Mouse (Mus musculus) frontal cortex, postnatal 25 days (tissue): ENCODE measurements at regions not wholly inside any gene's neighbourhood (a gene's known extent, or its start where the extent isn't known, plus 50 kb on each side); places are given as distances from the start of the nearest gene placed in this dataset.
"Not testable (repeated sequence)": the region's sequence is repeated elsewhere in the genome, so short reads cannot be mapped to it uniquely, and the experiment has no call there.

Experiments
- DNase-seq, 2 experiments: peaks; one replicate each; pipeline ENCODE4 v3.0.0; 2022; ENCODE audit warnings: low spot score in 2 of 2

DNA sequence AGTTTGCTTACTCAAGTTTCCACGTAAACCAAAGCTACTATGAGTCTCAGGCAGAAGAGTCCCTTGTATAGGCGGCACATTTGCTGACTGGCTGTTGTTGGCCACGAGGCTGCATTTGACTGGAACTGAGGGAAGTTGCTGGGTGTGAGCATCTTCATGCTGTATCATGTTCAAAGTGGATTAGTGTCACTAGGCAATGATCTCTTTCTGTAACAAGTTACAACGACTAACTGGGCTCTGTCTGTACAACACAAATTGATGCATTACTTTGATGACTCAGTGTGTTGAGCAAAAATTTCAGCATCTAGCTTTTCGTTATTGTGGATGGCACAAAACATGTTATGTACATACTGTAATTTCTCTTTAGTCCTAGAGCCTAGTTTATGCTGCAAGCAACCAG lies 203.7 kb upstream of the P2ry1 start:
- no peak for DNase-seq

DNA sequence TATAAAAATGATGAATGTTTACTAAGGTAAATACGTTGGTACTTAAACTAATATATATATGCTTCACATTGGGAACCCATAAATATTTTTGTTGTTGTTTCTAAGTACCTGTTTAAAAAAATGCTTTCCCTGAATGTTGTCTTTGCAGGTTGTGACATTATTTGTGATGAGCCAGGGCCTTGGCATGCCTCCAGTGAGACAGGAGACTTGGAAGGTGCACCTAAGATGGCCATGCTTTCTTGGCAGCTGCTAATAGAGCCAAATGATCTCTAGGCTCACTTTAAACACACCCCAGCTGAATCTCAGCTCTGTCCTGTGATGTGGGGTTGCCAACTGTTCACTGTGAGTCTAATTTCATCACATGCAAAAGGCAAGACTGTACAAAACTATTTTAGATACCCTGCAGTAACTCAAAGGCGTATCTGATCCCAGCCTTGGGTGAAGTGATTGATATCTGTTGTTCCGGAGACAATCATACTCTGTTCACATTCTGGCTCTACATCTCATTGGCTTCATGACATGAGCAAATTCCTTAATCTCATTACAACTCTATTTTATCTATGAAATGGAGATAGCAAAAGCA lies 197.8 kb upstream of the P2ry1 start:
- no peak for DNase-seq

DNA sequence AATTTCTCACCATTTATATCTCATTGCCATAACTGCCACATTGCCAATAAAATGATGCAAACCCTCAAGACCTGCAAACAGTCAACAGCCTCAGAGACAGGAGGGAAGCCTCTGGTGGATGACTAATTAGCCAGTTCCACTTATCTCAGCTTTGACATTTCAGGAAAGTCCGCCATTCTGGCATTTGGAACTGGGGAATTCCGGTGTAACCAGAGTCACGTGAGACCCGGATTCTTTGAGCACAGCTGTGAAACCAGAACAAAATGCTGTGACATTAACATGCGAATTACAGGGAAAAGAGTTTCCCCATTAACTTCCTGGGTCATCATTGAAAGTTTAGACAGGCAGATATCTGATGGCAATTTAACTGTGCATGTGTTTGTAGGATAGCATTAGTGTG lies 190.7 kb upstream of the P2ry1 start:
- DNase-seq, result no peak

DNA sequence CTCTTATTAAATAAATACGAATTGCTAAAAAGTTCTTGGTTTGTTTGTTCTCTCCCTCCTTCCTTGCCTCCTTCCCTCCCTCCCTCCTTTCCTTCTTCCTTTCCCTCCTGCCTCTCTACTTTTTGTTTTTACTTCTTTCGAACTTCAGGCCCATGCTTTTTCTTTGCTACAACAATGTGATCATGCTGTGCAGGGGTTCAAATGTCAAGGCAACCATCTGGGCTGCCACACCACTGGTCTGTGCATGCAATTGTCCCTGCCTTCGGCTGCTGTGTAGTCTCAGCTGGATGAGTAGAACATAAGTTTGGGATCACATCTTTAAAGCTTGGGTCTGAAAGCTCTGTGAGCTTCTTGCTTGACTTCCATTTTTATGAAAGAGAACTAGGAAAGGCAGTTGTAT lies 189.1 kb upstream of the P2ry1 start:
- DNase-seq, result no peak

DNA sequence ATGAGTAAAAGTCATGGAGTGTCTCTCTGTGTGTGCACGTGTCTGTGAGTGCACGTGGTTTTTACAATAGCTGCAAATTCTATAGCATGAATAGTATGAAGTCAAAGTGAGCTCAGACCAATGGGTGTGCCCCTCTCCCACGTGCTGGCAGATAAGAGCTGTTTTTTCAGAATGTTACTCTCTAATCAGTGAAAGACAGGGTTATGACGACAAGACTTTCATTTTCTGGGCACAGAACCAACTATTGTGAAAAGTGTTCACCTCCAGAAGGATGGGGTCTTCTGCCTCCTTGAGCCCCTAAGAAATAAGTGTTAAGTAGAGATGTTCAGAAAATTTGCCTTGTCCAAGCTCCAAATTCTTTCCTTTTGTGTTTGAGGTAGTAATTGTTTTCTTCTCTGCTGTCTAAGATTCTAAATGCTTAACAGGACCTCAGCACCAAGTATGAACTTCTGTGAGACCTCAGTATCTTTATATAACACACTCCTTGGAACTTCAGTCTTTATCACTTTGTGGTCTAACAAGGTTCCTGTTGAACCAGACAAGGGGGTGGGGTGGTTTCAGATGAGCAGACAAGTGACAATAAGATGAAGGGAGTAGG lies 182.8 kb upstream of the P2ry1 start:
- no peak for DNase-seq

DNA sequence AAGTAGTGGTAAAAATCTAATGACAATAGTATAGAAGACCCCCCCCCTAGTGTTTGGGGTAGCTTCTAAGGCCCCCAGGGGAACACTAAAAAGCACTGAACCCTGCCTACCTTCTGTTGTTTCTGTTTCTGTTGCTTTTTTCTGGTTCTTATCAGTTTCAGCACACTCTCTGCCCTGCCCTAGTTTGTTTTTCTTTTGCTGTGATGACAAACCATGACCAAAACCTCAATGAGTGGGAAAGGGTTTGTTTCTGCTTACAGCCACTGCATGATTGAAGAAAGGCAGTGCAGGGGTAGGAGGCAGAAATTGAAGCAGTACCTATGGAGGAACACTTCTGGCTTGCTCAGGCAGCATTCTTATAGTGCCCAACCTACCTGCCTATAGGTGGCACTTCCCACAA lies 181.1 kb upstream of the P2ry1 start:
- DNase-seq, result no peak

DNA sequence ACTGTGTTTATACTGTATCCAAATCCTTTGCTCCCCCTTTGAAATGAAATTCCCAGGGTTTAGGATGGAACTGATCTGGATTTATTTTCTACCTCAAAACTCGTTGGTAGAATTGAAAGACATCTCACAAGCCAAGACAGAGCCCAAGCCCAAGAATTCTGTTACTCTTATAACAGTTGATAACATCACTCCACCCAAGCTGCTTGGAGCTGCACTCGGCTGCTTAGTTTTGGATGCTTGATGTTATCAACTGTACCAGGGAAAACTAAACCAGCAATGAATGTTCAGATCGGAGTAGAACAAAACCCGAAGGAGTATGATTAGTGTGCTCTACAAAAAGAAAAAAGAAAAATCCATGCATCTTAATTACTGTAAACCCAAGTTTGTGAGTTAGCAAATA lies 175.8 kb upstream of the P2ry1 start:
- DNase-seq, result no peak

DNA sequence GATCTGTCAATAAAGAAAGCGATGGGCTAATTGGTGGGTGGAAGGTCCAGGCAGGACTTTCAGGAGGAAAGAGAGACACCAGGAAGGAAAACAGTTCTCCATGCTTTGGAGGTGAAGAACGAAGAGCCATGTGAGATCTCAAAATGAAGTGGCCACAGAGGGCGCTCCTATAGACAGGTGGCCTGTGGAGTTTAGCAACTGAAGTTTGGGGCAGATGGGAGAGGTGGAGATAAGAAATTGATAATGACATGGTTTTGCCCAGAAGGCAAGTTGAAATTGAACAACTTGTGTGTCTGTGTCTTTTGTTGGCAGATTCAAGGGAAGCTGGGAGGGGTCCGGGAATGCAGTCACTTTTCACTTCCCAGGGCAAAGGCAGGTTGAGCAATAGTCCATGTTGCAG lies 170.2 kb upstream of the P2ry1 start:
- DNase-seq, result no peak

DNA sequence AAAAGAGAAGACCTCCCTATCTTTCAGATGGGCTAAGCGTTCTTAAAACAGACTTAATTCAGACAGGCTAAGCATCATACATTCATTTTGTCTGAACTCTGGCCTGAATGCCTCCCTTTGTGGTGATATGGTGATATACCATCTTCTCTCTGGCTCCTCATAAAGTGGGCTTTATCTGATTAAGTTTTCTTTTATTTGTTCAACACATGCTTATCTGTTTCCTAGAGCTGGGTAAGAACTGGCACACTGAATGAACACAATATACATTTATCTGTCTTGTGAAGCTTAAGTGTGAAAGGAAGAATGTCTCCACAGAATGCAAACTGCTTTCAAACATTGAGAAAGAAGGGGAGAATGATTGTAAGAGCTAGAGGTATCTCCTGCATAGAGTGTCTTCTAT lies 160.7 kb upstream of the P2ry1 start:
- no peak for DNase-seq

DNA sequence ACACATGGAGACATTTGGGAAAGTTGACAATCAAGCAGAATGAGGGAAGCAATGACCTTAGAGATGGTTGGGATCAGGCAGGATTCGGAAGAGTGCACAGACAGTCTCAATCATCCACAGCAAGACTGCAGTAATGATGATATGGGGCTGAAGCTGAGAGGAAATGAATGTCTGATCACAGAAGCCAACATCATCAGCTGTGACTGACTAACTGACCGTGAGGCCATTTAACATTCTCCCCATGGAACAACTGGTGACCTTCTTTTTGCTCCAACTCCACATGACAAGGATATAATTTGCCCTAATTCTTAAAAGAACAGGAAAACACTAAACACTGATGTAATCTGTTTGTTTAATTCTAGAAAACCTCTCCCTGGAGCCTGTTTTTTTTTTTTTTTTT lies 157.3 kb upstream of the P2ry1 start:
- DNase-seq, result no peak

DNA sequence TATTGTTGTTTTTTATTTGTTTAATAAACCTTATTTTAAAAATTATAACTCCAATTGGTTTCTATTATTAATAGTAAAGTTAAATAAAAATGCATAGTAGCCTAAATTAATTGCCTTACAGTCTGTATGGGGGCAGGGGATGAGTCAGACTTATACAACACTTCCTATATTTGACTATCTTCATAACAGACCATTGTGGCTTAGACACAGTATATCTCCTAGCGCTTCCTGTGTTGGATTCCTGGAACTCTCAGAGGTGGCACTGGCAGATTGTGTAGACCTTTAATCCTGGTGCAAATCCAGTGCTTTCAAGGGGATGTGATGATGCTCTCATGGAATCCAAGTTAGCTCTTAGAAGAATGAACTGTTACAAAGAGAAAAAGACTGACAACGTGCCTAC lies 154.2 kb upstream of the P2ry1 start:
- DNase-seq, result no peak

DNA sequence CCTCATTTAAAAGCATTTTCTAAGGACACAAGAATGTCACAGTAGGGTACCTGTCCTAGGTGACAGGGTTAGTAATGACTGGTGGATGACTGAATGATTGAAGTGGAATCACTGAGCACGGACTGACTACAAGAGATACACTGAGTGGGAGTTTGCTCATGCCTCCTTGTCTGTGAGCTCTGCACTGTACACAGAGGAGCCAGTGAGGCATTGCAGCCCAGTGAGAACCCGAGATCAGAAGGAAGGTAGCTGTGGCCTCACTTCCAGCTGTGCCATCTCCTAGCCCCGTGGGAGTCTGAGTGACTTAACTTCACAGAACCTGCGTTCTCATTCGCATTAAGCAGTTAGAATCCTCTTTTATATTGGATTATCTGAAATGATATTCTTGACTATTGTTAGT lies 148.8 kb upstream of the P2ry1 start:
- no peak for DNase-seq

DNA sequence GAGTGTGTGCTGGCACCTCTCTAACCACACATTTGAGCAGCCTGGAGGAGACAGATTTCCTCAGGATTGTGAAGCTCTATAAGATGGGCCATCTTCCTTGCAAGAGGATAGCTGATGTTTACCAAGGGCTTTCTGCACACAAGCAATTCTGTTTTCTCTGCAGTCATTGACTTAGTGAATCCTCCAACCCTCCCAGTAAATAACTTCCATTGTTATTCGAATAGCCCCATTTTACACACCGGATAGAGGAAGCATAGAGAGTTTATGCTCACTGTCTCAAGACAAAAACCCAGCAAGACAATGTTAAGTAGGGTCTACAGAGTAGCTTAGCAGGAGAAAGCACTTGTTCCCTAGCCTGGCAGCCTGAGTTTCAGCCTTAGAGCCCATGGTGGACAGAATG lies 146.9 kb upstream of the P2ry1 start:
- DNase-seq, result no peak

DNA sequence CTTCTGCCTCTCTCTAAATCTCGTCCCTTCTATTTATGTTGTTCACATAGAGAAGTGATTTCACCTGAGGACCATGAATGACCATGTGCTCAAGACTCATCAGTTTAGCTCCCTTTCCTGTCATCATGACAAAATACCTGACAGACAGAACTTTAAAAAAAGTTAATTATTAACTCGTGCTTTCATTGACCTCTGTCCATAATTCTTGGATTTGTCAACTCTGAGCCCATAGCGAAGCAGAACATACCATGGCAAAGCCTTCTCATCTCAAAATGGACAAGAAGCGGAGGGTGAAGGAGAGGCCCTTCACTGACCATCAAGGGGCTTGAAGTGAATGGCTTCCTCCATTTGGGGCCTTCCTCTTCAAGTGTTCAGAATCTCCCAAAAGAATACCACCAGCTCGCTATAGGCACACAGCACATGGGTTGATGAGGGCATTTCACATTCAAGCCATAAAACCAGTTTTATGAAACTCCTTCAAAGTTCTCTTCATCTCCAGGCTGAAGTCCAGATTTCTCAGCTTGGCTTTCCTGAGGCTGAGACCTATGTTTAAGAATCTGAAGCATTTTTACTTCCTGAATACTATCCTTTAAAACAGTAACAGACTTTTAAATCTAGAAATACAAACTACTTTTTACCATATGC lies 144.0 kb upstream of the P2ry1 start:
- DNase-seq, result no peak

DNA sequence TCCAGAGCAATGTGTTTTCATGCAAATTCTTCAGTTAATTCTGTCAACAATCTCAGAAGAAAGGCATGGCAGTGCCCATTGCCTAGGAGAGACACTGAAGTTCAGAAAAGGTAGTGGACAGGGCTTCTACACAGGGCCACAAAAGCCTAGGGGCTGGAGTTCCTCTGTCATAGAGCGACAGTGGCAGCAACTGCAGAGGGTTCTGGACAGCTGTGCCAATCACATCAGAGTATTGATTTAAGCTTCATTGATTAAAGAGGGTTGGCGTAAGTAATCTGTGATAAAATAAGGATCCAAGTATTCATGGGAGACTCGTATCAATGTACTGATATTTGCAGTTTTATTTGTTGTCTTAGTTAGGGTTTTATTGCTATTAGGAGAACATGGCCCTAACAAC lies 143.5 kb upstream of the P2ry1 start:
- no peak for DNase-seq

DNA sequence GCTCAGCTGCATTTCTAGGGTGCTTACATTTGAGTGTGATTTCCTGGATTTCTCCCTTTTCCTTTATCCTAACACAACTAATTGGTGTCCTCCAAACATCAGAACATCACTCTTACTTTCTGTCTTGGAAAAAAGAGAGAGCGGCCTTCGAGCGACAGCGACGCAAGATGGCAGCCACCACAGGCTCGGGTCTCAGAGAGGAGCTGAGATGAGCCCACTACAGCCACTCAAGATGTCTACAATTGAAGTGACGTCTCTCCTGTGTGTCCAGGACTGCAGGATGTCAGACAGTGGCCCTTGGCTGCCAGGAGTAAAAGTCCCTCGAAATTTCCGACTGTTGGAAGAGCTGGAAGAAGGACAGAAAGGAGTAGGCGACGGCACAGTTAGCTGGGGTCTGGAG lies 125.7 kb upstream of the P2ry1 start:
- not testable (repeated sequence) for DNase-seq

DNA sequence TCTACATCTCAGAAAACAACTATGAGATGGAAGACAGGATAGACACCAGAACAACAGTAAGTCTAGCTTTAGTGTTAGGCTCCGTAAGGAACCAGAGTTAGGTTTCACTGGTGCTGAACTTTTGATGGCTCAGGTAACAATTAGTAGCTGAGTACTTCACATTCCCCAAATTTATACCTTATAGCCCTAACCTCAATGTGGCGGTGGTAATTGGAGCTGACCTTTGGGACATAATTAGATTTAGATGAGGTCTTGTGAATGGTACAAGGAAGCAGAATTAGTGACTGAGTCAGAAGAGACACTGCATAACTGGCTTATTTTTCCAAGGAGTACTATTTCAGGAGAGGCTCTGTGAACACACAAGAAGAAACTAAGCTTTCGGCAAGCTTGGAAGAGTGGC lies 123.7 kb upstream of the P2ry1 start:
- no peak for DNase-seq

DNA sequence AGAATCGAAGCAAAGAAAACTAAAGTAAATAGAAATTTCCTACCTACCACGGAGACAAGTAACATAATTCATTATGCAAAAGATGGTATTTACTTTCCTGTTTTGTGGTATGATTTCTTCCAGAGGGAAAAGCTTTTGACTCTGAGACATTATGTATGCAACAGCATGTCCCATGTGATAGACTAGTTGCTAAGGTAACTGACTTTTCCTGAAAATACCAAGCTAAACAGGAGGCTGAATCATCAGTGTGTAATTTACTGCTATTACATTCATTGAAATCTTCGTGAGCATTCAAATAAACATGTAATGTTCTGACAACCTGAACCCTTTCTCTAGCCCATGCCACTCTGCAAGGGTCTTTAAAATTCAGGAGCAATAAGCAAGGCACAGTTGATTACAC lies 118.6 kb upstream of the P2ry1 start:
- DNase-seq, result no peak

DNA sequence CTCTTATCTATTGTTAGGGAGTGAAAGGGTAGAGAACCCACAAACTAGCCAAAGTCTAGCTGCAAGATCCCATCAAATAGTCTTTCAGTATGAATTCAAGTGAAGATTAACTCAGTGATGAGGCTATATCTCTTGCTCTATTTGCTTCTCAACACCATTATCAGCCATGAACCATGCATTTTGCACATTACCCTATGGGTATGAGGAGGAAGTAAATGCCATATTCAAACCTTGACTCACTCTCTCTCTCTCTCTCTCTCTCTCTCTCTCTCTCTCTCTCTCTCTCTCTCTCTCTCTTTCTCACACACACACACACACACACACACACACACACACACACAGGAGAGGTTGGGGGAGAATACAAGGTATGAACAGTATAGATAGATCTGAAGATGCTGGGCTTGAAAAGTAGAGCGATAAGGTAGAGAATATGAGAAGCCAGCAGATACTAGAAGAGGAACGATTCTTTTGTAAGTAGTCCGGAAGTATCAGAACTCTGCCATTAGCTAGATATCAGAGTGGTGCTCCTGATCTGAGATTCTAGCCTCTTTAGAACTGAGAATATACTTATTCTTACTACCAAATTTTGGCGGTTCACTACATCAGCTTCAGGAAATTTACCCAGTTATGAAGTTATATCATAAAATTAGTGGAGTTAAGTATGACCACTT lies 113.3 kb upstream of the P2ry1 start:
- DNase-seq, result no peak

DNA sequence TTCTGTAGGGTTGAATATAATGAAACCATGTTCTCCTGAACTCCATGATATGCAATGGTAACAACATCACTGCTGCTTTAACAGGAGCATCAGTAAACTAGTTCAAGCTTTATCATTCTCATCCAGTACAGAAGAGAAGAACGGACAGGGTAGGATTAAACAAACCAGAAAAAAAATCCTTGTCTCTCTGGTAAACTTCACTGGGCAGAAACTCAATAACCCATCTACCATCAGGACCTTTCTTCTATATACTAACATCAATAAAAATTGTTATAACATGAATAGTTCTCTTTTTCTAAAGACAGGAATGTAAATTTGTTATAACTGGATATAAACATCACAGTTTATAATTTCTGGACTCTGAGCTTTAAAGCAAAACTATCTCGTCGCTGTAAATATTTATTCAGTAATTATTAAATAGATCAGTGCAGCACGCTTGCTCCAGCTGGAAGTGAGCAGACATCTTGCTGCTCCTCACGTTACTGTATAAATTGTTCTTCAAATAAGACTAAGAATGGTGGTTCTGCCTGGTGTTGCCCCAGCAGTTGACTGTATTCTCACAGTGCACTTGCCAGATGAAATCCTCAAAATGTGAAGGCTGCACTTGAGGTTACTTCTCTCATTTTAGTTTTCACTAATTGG lies 104.8 kb upstream of the P2ry1 start:
- no peak for DNase-seq

DNA sequence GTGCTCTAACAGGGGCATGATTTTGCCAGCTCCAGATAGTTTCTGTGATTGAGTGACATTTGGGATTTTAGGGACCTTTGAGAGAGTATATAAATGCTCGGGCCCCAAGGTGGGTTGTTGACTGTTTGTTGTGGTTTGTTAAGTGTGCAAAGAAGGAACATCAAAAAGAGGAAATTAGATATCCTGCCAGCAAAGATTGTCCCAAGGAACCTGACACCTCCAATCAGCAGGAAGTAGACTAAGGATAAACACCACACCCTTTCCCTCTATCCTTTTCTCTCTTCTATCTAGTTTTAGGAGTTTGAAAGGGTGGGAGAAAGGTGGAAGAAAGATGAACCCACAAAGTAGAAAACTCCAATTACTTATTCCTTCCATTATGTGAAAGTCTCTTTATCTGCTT lies 103.9 kb upstream of the P2ry1 start:
- no peak for DNase-seq

DNA sequence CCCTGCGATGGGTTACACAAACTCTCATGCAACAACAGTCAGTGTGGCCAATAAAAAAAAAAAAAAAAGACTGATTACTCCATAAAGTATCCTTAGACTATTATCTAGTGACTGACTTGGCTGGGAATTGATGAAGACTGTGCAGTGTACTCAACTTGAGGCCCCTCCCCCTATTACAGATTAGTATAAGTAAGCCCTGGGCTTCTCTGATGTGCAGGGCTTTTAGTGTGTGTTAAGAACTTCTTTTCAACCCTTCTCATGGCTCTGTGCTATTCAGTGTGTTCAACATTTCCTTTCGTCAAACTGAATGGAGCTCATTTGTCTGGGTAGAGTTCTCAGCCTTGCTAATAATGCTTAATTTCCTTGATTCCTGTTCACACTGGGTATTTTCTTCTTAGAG lies 101.0 kb upstream of the P2ry1 start:
- DNase-seq, result no peak

DNA sequence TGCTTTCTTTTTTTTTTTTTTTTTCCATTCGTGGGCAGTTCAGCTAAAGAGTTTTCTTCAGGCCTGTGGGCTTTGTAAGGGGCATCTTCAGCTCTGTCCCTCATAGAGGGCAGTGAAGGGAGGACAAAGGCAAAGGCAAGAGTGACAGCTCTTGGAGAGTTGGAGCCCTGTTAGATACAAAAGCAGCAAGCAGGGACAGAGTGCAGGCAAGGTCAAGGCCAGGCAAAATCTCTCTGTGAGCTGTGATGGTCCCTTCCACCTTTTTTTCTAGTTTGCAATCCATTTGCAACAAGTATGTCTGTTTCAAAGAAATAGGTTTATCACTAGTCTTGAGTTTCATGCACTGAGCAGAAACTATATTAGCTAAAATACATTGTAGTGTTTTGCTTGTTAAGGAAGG lies 86.2 kb upstream of the P2ry1 start:
- DNase-seq, result no peak
